Mouse (Mus musculus) adrenal gland (tissue): ENCODE results near the gene Prl2c2.
"Not testable (repeated sequence)": the region's sequence is repeated elsewhere in the genome, so short reads cannot be mapped to it uniquely, and the experiment has no call there.

ENCODE experiments used
- intact Hi-C: fragments of 180-260 bp; cut with DNase I; formaldehyde crosslinking; loops from one replicate; pipeline ENCODE4 v1.15.1; 2025
- long read RNA-seq, 2 experiments: library from polyadenylated mRNA; unstranded; transcript quantifications; one replicate each; pipeline ENCODE4 v2.0.0; 2020; ENCODE audit warnings: borderline replicate concordance in 1 of 2; ENCODE audit not compliant: insufficient replicate concordance in 1 of 2

The Prl2c2 gene
- long read RNA-seq, experiment 1, result 0 reads
- long read RNA-seq, experiment 2, result 0 reads

GRCm38 (mm10) chr13:13005283-13005682 lies at the start of gene Prl2c2:
Gene Prl2c2, minus strand, starts transcription at chr13:13005383.
- intact Hi-C loops, result not testable (repeated sequence)

GRCm38 (mm10) chr13:13025872-13026271 lies 20.7 kb upstream of the Prl2c2 start:
- intact Hi-C loops, result not testable (repeated sequence)

GRCm38 (mm10) chr13:13013993-13014549 lies 8.9 kb upstream of the Prl2c2 start:
- intact Hi-C loops, result not testable (repeated sequence)
